Mouse (Mus musculus): ENCODE measurements around the gene Mllt10. TPM values are rescaled to one million over a fixed set of nuclear protein-coding genes. Genes with fewer than 3 reads are reported as not detected.
A peak's percentile ranks its signal among the peaks of the same experiment; 100 is the strongest.

The Mllt10 gene
- polyA plus RNA-seq, 1 experiment from 2014 or later, result 50.0 TPM

DNA sequence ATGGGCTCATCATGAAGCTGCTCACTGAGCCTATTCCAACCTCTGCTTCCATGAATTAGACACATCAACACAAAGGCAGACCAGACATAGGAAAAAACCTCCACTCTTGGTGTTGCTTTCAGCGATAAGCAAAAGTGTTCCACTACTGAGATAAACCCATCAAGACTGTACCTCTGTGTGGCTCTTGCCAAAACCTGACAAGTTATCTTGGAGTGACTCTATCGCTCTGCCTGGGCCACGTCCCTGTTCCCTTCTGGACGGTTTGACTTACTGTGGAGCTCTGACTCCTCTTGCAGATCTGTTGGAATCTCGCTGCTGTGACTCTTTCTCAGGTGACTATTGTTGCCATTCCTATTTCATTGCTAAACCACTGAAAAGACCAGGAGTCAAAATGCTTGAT lies 180.5 kb downstream of the Mllt10 start:
- ATAC-seq (ENCODE audit: insufficient read depth, low FRiP score), result no peak
- no peaks in the 10 kb centered on the region for H3K27me3 ChIP-seq (ENCODE audit: control insufficient read depth, insufficient read depth, low read length)
- no peaks in the 10 kb centered on the region for H3K4me1 ChIP-seq (ENCODE audit: control insufficient read depth, insufficient read depth, low read length)
- whole genome bisulfite sequencing, result 93% methylated on average over 5 of the region's 5 CpGs
- H3K9me3 ChIP-seq (replicated peaks; ENCODE audit: control insufficient read depth, low read length), result no peaks in the 10 kb centered on the region
- no peak overlapping the region for H3K4me3 ChIP-seq (replicated peaks; ENCODE audit: low read length)
- no peak overlapping the region for H3K4me2 ChIP-seq (ENCODE audit: low read depth, low read length)
- H3K9ac ChIP-seq (ENCODE audit: low read length), result no peak overlapping the region
- no peak overlapping the region for H3K27ac ChIP-seq (ENCODE audit: low read length)
- H3K36me3 ChIP-seq (ENCODE audit: control insufficient read depth, insufficient read depth, low read length), result no peaks in the 10 kb centered on the region

DNA sequence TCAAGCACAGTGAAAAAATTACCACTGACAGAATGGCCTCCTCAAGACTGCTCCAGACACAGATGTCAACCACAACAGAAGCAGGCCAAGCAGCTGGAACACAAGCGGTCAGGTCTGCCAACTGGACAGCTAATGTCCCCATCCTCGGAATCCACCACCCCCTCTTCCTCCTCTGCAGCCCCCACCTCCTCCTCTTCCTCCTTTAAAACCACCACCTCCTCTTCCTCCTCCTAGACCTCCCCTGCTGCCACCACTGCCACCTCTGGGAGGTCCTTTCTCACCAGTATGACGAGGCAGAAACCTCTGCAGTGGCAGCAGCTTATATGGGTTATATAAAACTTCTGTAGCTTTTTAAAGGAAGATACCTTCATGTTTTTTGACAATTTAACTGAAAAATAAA lies 194.2 kb downstream of the Mllt10 start:
- no peaks in the 10 kb centered on the region for H3K27me3 ChIP-seq (ENCODE audit: control insufficient read depth, insufficient read depth, low read length)
- H3K4me3 ChIP-seq (replicated peaks; ENCODE audit: low read length), result no peak overlapping the region
- ATAC-seq (ENCODE audit: insufficient read depth, low FRiP score), result no peak
- no peaks in the 10 kb centered on the region for H3K4me1 ChIP-seq (ENCODE audit: control insufficient read depth, insufficient read depth, low read length)
- H3K9ac ChIP-seq (ENCODE audit: low read length), result no peak overlapping the region
- 88% methylated on average over 3 of the region's 3 CpGs for WGBS
- H3K36me3 ChIP-seq (ENCODE audit: control insufficient read depth, insufficient read depth, low read length), result peaks cover 9% of the 10 kb centered on the region; the same call in 1 of the 2 replicates
- H3K9me3 ChIP-seq (replicated peaks; ENCODE audit: control insufficient read depth, low read length), result no peaks in the 10 kb centered on the region
- no peak overlapping the region for H3K4me2 ChIP-seq (ENCODE audit: low read depth, low read length)
- no peak overlapping the region for H3K27ac ChIP-seq (ENCODE audit: low read length)

Small RNA genes lying within 50 kb of the gene (microRNA-seq; reads per million reads assigned to microRNA genes)
- gene Gm23638 (not detected), gene Mir7655 (6.3 reads per million, percentile 27 among the genes with 10 or more reads in this experiment)

Other genes starting within 250 kb of the Mllt10 start
- not detected in 2 replicates for gene H2al2a, start 58.3 kb upstream of the Mllt10 start, polyA plus RNA-seq (2015; fragmentation: Nextera tagmentation; extraction: Ambion mirVana)
- gene A930004D18Rik, start 17.5 kb upstream of the Mllt10 start, polyA plus RNA-seq (2015; fragmentation: Nextera tagmentation; extraction: Ambion mirVana), result 10.5 and 11.1 TPM in 2 replicates
- 3.6 TPM in 2 replicates for gene Skida1, start 6.2 kb upstream of the Mllt10 start, polyA plus RNA-seq (2015; fragmentation: Nextera tagmentation; extraction: Ambion mirVana)

Measured in stomach, embryonic 16.5 days (tissue).